Comparison of ENCODE assay signal across 8 mouse cellular contexts in genomic region chr13:23575271-23575851, GRCm38 (mm10). TPM values are rescaled to one million over a fixed set of nuclear protein-coding genes. Genes with fewer than 3 reads are reported as not detected.
A peak's percentile ranks its signal among the peaks of the same experiment; 100 is the strongest.
DNase-seq lines count a peak whose midpoint lies in the region; ATAC-seq and TF ChIP-seq lines count a peak whose summit lies in the region.

Gene Hist1h3d (plus strand): TSS chr13:23575763.

- no peaks in the 10 kb centered on the region for H3K36me3 ChIP-seq in intestine, embryonic 14.5 days (ENCODE audit: control insufficient read depth, insufficient read depth, low read length)
- H3K36me3 ChIP-seq in liver, adult 2 months (ENCODE audit: control insufficient read depth, insufficient read depth, low read length) = no peaks in the 10 kb centered on the region

- no peak for TF ChIP-seq CTCF in bone marrow macrophage, adult 2 months (IDR thresholded peaks at IDR 0.05; ENCODE audit: low read depth, low read length)
- no peak for TF ChIP-seq CTCF in liver, adult 2 months (IDR thresholded peaks at IDR 0.05; ENCODE audit: low read depth, low read length)

- DNase-seq in gastrocnemius, postnatal 14 days = no peak
- no peak for DNase-seq in gastrocnemius, postnatal 25 days
- peak; percentile 89 for DNase-seq in forelimb bud, embryonic 11.5 days (ENCODE audit: low read depth, low spot score)
- DNase-seq in intestine, embryonic 14.5 days (ENCODE audit: low spot score) = peak; percentile 85
- DNase-seq in liver, adult 2 months (ENCODE audit: extremely low read depth, low read depth, low spot score) = peak; percentile 69
- peak; percentile 80 for DNase-seq in thymus, postnatal 0 days (ENCODE audit: low spot score)

- no peak for TF ChIP-seq POLR2A in bone marrow macrophage, adult 2 months (IDR thresholded peaks at IDR 0.05; ENCODE audit: borderline replicate concordance, low read depth, low read length)
- no peak for TF ChIP-seq POLR2A in liver, adult 2 months (IDR thresholded peaks at IDR 0.05; ENCODE audit: extremely low read depth, insufficient read depth, low read length)

- ATAC-seq in intestine, embryonic 14.5 days (replicated peaks; ENCODE audit: low FRiP score, low TSS enrichment, low read depth) = peak; percentile 69
- peak; percentile 78 for ATAC-seq in monocyte, adult 5-6 weeks (replicated peaks; ENCODE audit: insufficient number of reproducible peaks, low FRiP score, low TSS enrichment, poor library complexity, severe bottlenecking)

- peaks cover 10% of the 10 kb centered on the region for H3K4me1 ChIP-seq in bone marrow macrophage, adult 2 months (ENCODE audit: control insufficient read depth, insufficient read depth, low read length)
- peaks cover 14% of the 10 kb centered on the region for H3K4me1 ChIP-seq in intestine, embryonic 14.5 days (replicated peaks; ENCODE audit: control insufficient read depth, insufficient read depth, low read length)
- peaks cover 15% of the 10 kb centered on the region; the same call in 1 of the 2 replicates for H3K4me1 ChIP-seq in liver, adult 2 months (ENCODE audit: control insufficient read depth, insufficient read depth, low read length)

- H3K27me3 ChIP-seq in intestine, embryonic 14.5 days (replicated peaks; ENCODE audit: control insufficient read depth, insufficient read depth, low read length) = no peaks in the 10 kb centered on the region
- H3K27me3 ChIP-seq in liver, adult 2 months (ENCODE audit: control insufficient read depth, insufficient read depth, low read length) = no peaks in the 10 kb centered on the region

- H3K9ac ChIP-seq in intestine, embryonic 14.5 days (ENCODE audit: low read length) = peak within 1 kb of the TSS; percentile 86
- H3K9ac ChIP-seq in liver, adult 2 months (ENCODE audit: low read depth, low read length) = peak within 1 kb of the TSS; percentile 71

- no peaks in the 10 kb centered on the region for H3K79me2 ChIP-seq in liver, adult 2 months (ENCODE audit: control insufficient read depth, insufficient read depth, low read length)

- peak within 1 kb of the TSS; percentile 83 for H3K27ac ChIP-seq in bone marrow macrophage, adult 2 months (ENCODE audit: insufficient read depth, low read depth, low read length)
- H3K27ac ChIP-seq in intestine, embryonic 14.5 days (ENCODE audit: low read depth) = peak within 1 kb of the TSS; percentile 80
- H3K27ac ChIP-seq in liver, adult 2 months (replicated peaks; ENCODE audit: insufficient read depth, low read depth, low read length) = no peak within 1 kb of the TSS; the same call in 1 of the 2 replicates

- H3K4me3 ChIP-seq in bone marrow macrophage, adult 2 months (ENCODE audit: insufficient read depth, low read length) = peak within 1 kb of the TSS; percentile 63
- H3K4me3 ChIP-seq in intestine, embryonic 14.5 days (ENCODE audit: low read depth, low read length) = peak within 1 kb of the TSS; percentile 38
- H3K4me3 ChIP-seq in liver, adult 2 months (ENCODE audit: insufficient read depth, low read depth, low read length) = peak within 1 kb of the TSS; percentile 50

- H3K9me3 ChIP-seq in intestine, embryonic 14.5 days (ENCODE audit: control insufficient read depth, low read length) = no peaks in the 10 kb centered on the region

- under 1% methylated on average over 18 of the region's 18 CpGs for WGBS in intestine, embryonic 14.5 days
- WGBS in liver, adult 2 months = 3% methylated on average over 18 of the region's 18 CpGs

- intact Hi-C loops in gastrocnemius, postnatal 14 days (cut with DNase I; ENCODE audit: low total_unique reads) = no loop called here

- H3K4me2 ChIP-seq in intestine, embryonic 14.5 days (ENCODE audit: low read length) = peak within 1 kb of the TSS; percentile 80

RNA-seq across cellular contexts. Expression of gene Hist1h3d, which starts in this region (rescaled TPM):
- 10 to 100 TPM; 13.5 to 15.2 TPM for total RNA-seq in gastrocnemius, postnatal 14 days (2021)
- total RNA-seq in gastrocnemius, postnatal 25 days (2021) = 1 to 10 TPM; 3.4 to 3.8 TPM
- 2.3 and 3.2 TPM in 2 replicates for polyA plus RNA-seq in bone marrow macrophage, adult 2 months (2012; ENCODE audit: insufficient read depth, insufficient read length, missing spikeins)
- polyA plus RNA-seq in intestine, embryonic 14.5 days (2014; fragmentation: Nextera tagmentation; extraction: Ambion mirVana) = 9.6 and 12.5 TPM in 2 replicates
- total RNA-seq in liver, adult 2 months (2014; rRNA removed) = 3.4 and 5.9 TPM in 2 replicates
- polyA plus RNA-seq in liver, adult 2 months (2012; rRNA removed) = 0.48 and 0.87 TPM in 2 replicates
- 1.5 to 3.3 TPM (median 2.1 TPM) in 3 replicates for total RNA-seq in monocyte, adult 5-6 weeks (2017)
- polyA plus RNA-seq in thymus, postnatal 0 days (2015; fragmentation: Nextera tagmentation; extraction: Ambion mirVana) = 9.4 and 13.3 TPM in 2 replicates

Comparison
In these comparisons a context has a peak if more than half of its experiments do, and no peak if none do; other contexts are left out.
1. DNase-seq: peak in forelimb bud, embryonic 11.5 days (single experiment), intestine, embryonic 14.5 days (single experiment), liver, adult 2 months (single experiment) and thymus, postnatal 0 days (single experiment); none in gastrocnemius, postnatal 14 days (single experiment) and gastrocnemius, postnatal 25 days (single experiment).
2. Peak in every context shown above with its lines, with median percentiles within 50 percentile points of each other: H3K4me3 ChIP-seq.